Mouse (Mus musculus): ENCODE measurements around the gene Gm47841.

GRCm38 (mm10) chr15:101002466-101002865, 44.7 kb downstream of the Gm47841 start:
- no peak for TF ChIP-seq CTCF (conservative IDR thresholded peaks at IDR 0.05; ENCODE audit: low read length)
- no peak for TF ChIP-seq NANOG (IDR thresholded peaks at IDR 0.05; ENCODE audit: borderline replicate concordance, low read length)
